Mouse (Mus musculus) MEL (cell line): ENCODE data around the gene Slc15a1.

Experiments
- CHD1 ChIP-seq: IDR thresholded peaks from 2 replicates; pipeline ENCODE4 v1.6.1; 2012; ENCODE audit warnings: low read depth, mild to moderate bottlenecking, inconsistent platforms, low read length, improper control_type of control experiment
- ETS1 ChIP-seq: IDR thresholded peaks from 2 replicates; pipeline ENCODE4 v1.6.1; 2012; ENCODE audit warnings: low read depth, mild to moderate bottlenecking, inconsistent platforms, low read length, improper control_type of control experiment, moderate library complexity
- HCFC1 ChIP-seq: IDR thresholded peaks from 2 replicates; pipeline ENCODE4 v1.6.1; 2012; ENCODE audit warnings: low read depth, mild to moderate bottlenecking, inconsistent platforms, low read length, improper control_type of control experiment, moderate library complexity
- NELFE ChIP-seq: IDR thresholded peaks from 2 replicates; pipeline ENCODE4 v1.6.1; 2011; ENCODE audit warnings: low read depth, low read length, improper control_type of control experiment
- TAL1 ChIP-seq: IDR thresholded peaks from 2 replicates; pipeline ENCODE4 v1.6.1; 2012; ENCODE audit warnings: mild to moderate bottlenecking, inconsistent platforms, low read length, moderate library complexity, mixed read lengths

GRCm38 (mm10) chr14:121552586-121552985 lies 47.5 kb upstream of the Slc15a1 start:
- TF ChIP-seq HCFC1 (no peak), TAL1 (no peak), ETS1 (no peak), NELFE (no peak), CHD1 (no peak)
